Mouse (Mus musculus) embryonic facial prominence, embryonic 14.5 days (tissue): Measurements from ENCODE around the gene Tppp3. TPM values are rescaled to one million over a fixed set of nuclear protein-coding genes. Genes with fewer than 3 reads are reported as not detected.

Experiments used
- ATAC-seq: fragments of 200-750 bp; cut with Nextera tagmentation; 2 replicates; pipeline ENCODE4 v1.8.0; 2017; ENCODE audit warnings: low read depth, moderate number of reproducible peaks, moderate TSS enrichment
- DNase-seq: peaks from one replicate; pipeline ENCODE4 v3.0.0-alpha.2; 2015; ENCODE audit warnings: low spot score
- H3K27ac ChIP-seq: fragments of 300-500 bp; sonication (generic); replicated peaks from 2 replicates; pipeline ENCODE4 v1.5.1; 2014; ENCODE audit warnings: low read depth, mild to moderate bottlenecking, low read length, moderate library complexity
- H3K27me3 ChIP-seq: fragments of 300-500 bp; sonication (generic); replicated peaks from 2 replicates; pipeline ENCODE4 v1.6.1; 2014; ENCODE audit warnings: low read length; ENCODE audit not compliant: control insufficient read depth, insufficient read depth
- H3K36me3 ChIP-seq: fragments of 300-500 bp; sonication (generic); 2 replicates; pipeline ENCODE4 v1.6.1; 2014; ENCODE audit warnings: low read length, mixed read lengths; ENCODE audit not compliant: control insufficient read depth, insufficient read depth
- H3K4me1 ChIP-seq: fragments of 300-500 bp; sonication (generic); 2 replicates; pipeline ENCODE4 v1.6.1; 2014; ENCODE audit warnings: antibody characterized with exemption, low read length; ENCODE audit not compliant: control insufficient read depth, insufficient read depth
- H3K4me2 ChIP-seq: fragments of 300-500 bp; sonication (generic); 2 replicates; pipeline ENCODE4 v1.6.1; 2014; ENCODE audit warnings: low read depth, mild to moderate bottlenecking, low read length, moderate library complexity, mixed read lengths
- H3K4me3 ChIP-seq: fragments of 300-500 bp; sonication (generic); 2 replicates; pipeline ENCODE4 v1.5.1; 2014; ENCODE audit warnings: low read depth, mild to moderate bottlenecking, low read length
- H3K9ac ChIP-seq: fragments of 300-500 bp; sonication (generic); 2 replicates; pipeline ENCODE4 v1.6.1; 2014; ENCODE audit warnings: low read depth, mild to moderate bottlenecking, low read length, moderate library complexity, mixed read lengths
- H3K9me3 ChIP-seq: fragments of 300-500 bp; sonication (generic); 2 replicates; pipeline ENCODE4 v1.6.1; 2016; ENCODE audit warnings: low read length; ENCODE audit not compliant: control insufficient read depth
- WGBS: fragments of 180-500 bp; shearing (Covaris S2); extraction: QIAGEN DNeasy Blood & Tissue Kit; methylation state at CpG from one replicate; pipeline ENCODE4 v1.1.7; 2014; 5-methylcytosine and 5-hydroxymethylcytosine counted together
- polyA plus RNA-seq: library from polyadenylated mRNA; unstranded; fragments of >200 nt; fragmentation: Nextera tagmentation; extraction: Ambion mirVana; gene quantifications from 2 replicates; pipeline ENCODE4 v1.2.1, GENCODE M21; 2014

Tppp3 gene
- polyA plus RNA-seq = 186 and 243 TPM in 2 replicates

DNA sequence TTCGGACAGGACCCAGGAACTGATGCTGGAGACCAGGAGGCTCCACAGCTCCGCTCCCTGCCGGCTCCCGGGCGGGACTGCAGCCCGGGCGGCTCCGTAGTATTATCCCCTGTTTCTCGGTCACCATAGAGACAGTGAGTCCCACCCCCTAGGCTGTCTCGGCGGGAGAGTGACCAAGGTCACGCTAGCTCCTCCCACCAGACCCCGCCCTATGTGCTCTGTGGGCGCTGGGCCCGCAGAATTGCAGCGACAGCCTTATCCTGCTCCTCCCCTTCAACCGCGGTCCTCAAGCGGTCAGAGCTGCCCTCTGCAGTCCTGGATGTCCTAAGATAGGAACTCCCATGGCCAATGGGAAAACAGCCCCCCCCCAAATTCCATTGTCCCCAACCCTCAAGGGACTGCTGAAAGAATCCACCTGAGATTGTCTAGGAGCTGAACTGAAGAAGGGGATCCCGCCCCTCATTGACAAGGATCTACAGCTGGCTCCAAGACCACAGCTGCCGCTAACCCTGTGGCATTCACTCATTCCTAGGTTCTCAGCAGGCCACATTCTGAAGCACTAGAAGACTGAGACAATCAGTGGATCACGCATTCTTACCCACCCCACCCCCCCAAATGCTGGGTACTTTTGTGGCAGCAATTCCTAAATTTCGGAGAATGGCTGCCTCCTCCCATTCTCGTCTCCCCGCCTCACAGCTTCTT lies at the start of gene Tppp3:
Gene Tppp3, minus strand, starts transcription at position 213 of the 702 bp plus-strand sequence.
- peak within 1 kb of the TSS; percentile 60 for H3K9ac ChIP-seq
- peak; percentile 95 for DNase-seq
- peak within 1 kb of the TSS; percentile 29 for H3K4me3 ChIP-seq
- H3K4me1 ChIP-seq = peaks cover 24% of the 10 kb centered on the region
- H3K27ac ChIP-seq = peak within 1 kb of the TSS; percentile 48; the same call in 1 of the 2 replicates
- H3K27me3 ChIP-seq = peaks cover 14% of the 10 kb centered on the region
- ATAC-seq = peak; percentile 93
- WGBS = 6% methylated on average over 23 of the region's 25 CpGs
- peak within 1 kb of the TSS; percentile 54 for H3K4me2 ChIP-seq
- H3K36me3 ChIP-seq = peaks cover 21% of the 10 kb centered on the region
- H3K9me3 ChIP-seq = no peaks in the 10 kb centered on the region

DNA sequence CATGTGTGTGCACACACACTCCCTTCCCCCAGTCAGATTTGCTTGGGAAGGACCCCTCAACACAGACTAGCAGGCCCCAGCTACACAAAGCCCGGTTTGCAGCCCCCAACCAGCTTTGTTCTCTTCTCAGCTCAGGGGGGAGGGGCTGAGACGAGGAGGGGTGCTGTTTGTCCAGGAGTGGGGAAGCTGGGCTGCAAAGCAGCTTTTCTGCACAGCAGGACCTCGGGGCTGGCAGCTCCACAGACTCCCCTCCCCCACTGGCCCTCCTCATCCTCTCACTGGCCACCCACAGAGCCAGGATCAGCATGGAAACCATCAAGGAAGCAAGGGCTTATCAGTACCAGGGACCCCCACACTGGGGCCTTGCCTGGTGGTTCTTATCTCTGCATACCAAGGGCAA lies 49.7 kb upstream of the Tppp3 start:
- DNase-seq (no peak), ATAC-seq (no peak)
- Histone ChIP-seq H3K4me1 (peaks cover 3% of the 10 kb centered on the region; the same call in 1 of the 2 replicates), H3K9ac (no peak overlapping the region), H3K36me3 (peaks cover 33% of the 10 kb centered on the region; the same call in 1 of the 2 replicates), H3K4me3 (no peak overlapping the region), H3K9me3 (no peaks in the 10 kb centered on the region), H3K27me3 (peaks cover 8% of the 10 kb centered on the region), H3K4me2 (no peak overlapping the region), H3K27ac (no peak overlapping the region)
- 0% methylated on average over 2 of the region's 3 CpGs for WGBS

DNA sequence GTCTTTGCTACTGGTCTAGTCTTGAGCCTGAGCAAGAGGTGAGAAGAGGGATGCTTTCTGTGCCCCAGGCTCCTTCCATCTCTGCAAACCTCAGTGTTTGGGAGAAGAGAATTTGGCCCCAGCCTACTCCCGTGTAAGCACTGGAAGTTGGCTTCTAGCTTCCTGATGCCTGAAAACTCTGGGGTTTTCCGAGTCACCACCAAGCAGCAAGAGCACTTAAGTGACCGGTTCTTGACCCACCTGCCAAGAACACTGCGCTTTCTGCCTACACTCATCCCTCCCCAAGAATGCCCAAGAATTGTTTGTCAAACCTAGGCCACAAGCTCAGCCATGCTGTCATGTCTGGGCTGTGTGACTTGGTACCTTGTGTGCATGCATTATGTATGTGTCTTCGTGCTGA lies 49.2 kb upstream of the Tppp3 start:
- H3K4me2 ChIP-seq = no peak overlapping the region
- H3K36me3 ChIP-seq = peaks cover 30% of the 10 kb centered on the region; the same call in 1 of the 2 replicates
- no peak overlapping the region for H3K4me3 ChIP-seq
- ATAC-seq = no peak
- no peak for DNase-seq
- no peak overlapping the region for H3K27ac ChIP-seq
- H3K27me3 ChIP-seq = peaks cover 8% of the 10 kb centered on the region
- H3K9ac ChIP-seq = no peak overlapping the region
- WGBS = 46% methylated on average over 5 of the region's 5 CpGs
- no peaks in the 10 kb centered on the region for H3K9me3 ChIP-seq
- peaks cover 4% of the 10 kb centered on the region; the same call in 1 of the 2 replicates for H3K4me1 ChIP-seq

DNA sequence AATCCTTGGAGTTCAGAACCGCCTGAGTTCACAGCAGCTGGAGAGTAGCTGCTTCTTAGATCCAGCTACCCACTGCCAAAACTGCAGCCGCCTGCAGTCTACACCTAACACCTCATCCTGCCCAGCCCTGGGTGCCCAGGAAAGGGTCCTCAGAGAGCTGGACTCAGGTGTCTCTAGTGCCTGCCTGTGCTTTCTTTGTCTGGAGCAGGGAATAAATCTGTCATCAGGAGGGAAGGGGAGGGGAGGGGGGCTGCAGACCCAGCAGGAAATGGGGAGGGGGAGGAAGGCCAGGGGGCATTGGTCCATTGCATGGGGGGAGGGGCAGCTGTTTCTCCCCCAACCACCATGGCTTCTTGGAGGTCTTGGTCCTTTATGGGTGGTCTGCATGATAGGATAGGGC lies 48.3 kb upstream of the Tppp3 start:
- H3K4me2 ChIP-seq = peak overlapping the region; percentile 99; the same call in 1 of the 2 replicates
- H3K4me1 ChIP-seq = peaks cover 4% of the 10 kb centered on the region; the same call in 1 of the 2 replicates
- ATAC-seq (no peak), DNase-seq (no peak)
- H3K9me3 ChIP-seq = no peaks in the 10 kb centered on the region
- no peak overlapping the region for H3K9ac ChIP-seq
- H3K4me3 ChIP-seq = peak overlapping the region; percentile 55; the same call in 1 of the 2 replicates
- no peak overlapping the region for H3K27ac ChIP-seq
- H3K27me3 ChIP-seq = peaks cover 8% of the 10 kb centered on the region
- peaks cover 21% of the 10 kb centered on the region; the same call in 1 of the 2 replicates for H3K36me3 ChIP-seq
- WGBS = 6% methylated on average over 1 of the region's 2 CpGs

DNA sequence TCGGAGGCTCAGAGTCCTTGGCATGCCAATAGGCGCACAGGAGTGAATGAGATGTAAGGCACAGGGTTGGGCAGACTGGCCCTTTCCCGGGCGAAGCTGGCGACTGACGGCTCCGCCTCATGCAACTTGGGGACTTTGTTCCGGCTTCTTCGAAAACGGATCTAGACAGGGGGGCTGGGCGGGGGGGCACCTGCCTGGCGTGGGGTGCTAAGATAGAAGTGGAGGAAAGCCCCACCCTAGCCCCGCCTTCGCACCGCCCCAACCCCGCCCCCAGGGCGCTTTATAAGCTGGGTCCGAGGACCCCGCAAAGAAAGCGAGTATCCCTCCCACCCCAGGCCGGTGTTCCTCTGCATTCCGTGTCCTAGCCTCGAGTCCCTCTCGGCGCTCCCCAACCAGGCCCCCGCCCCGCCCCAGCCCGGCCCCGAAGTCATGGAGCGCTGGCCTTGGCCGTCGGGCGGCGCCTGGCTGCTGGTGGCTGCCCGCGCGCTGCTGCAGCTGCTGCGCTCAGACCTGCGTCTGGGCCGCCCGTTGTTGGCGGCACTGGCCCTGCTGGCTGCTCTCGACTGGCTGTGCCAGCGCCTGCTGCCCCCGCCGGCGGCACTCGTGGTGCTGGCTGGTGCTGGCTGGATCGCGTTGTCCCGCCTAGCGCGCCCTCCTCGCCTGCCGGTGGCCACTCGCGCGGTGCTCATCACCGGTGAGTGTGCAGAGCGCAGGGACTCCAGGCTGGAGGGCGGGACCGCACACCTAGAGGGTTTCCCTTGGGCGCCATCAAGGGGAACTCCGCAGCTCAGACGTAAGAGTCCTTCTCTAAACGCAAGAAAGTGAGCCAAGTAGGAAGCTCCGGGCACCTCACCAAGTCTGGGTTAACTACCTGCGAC lies 47.3 kb upstream of the Tppp3 start, which contains the start of gene Hsd11b2:
Gene Hsd11b2, plus strand, starts transcription at position 320 of the 878 bp plus-strand sequence.
- no peaks in the 10 kb centered on the region for H3K9me3 ChIP-seq
- H3K4me2 ChIP-seq = peak within 1 kb of the TSS; percentile 99
- peaks cover 8% of the 10 kb centered on the region for H3K27me3 ChIP-seq
- peaks cover 13% of the 10 kb centered on the region; the same call in 1 of the 2 replicates for H3K36me3 ChIP-seq
- under 1% methylated on average over 28 of the region's 68 CpGs for WGBS
- peaks cover 4% of the 10 kb centered on the region; the same call in 1 of the 2 replicates for H3K4me1 ChIP-seq
- peak within 1 kb of the TSS; percentile 68 for H3K9ac ChIP-seq
- H3K4me3 ChIP-seq = peak within 1 kb of the TSS; percentile 55
- H3K27ac ChIP-seq = no peak within 1 kb of the TSS
- ATAC-seq = peak; percentile 71
- DNase-seq = peak; percentile 55

DNA sequence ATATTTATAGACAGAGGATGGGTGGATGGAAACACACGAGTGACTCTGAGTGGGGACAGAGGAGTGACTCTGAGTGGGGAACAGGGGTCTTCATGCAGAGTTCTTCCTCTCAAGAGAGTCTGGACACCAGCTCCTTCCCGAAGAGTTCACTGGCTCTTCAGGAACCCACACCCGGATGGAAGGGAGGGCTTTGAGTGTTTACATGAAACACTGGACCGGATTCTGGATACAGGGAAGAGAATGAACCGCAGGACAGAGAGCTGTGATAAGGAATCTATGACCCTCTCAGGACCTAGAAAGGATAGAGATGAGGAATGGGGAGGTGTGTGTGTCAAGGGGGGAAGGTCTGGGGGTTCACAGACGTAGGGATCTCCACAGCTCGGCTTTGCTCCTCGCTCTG lies 46.0 kb upstream of the Tppp3 start:
- DNase-seq = no peak
- ATAC-seq = no peak
- Histone ChIP-seq H3K9ac (no peak overlapping the region), H3K4me3 (no peak overlapping the region), H3K9me3 (no peaks in the 10 kb centered on the region), H3K4me2 (no peak overlapping the region), H3K4me1 (peaks cover 4% of the 10 kb centered on the region; the same call in 1 of the 2 replicates), H3K27me3 (peaks cover 8% of the 10 kb centered on the region), H3K27ac (no peak overlapping the region), H3K36me3 (peaks cover 5% of the 10 kb centered on the region; the same call in 1 of the 2 replicates)
- 36% methylated on average over 8 of the region's 8 CpGs for WGBS

DNA sequence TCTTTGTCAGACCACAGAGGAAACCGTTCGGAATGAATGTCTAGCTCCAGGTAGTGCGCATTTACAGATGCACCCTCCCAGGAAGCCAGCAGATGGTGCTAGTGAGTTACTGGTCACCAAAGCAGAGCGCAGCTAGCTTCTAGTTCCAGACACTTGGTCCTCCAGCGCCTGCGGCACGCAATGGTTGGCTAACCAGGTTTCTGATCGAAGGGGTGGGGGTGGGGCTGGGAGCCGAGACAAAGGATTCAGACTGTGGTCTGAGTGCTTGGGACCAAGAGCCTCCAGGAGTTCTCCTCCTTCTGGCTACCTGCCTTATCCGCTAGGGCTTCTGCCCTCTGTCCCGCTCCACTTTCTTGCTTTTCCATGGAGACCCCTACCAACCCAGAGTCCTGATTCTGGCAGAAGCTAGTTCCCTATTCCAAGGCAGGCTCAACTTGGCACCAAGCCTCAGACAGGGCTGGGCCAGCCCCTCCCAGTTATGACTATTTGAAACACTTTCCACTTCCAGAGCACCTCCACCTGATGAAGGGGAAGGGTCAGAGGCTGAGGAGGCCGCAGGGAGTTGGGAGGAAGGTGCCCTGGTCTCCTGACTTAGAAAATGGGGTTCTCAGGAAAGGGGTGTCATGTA lies 44.8 kb upstream of the Tppp3 start:
- no peaks in the 10 kb centered on the region for H3K9me3 ChIP-seq
- peak overlapping the region; percentile 41 for H3K4me2 ChIP-seq
- 0 out of 2 replicates have a peak overlapping the region, but pooled peaks have one; percentile 34 for H3K9ac ChIP-seq
- H3K4me3 ChIP-seq = peak overlapping the region; percentile 13; the same call in 1 of the 2 replicates
- ATAC-seq (peak; percentile 37; the same call in 1 of the 2 replicates), DNase-seq (peak; percentile 85)
- no peak overlapping the region for H3K27ac ChIP-seq
- WGBS = 8% methylated on average over 12 of the region's 12 CpGs
- no peaks in the 10 kb centered on the region for H3K36me3 ChIP-seq
- H3K4me1 ChIP-seq = peaks cover 4% of the 10 kb centered on the region; the same call in 1 of the 2 replicates
- H3K27me3 ChIP-seq = peaks cover 8% of the 10 kb centered on the region

DNA sequence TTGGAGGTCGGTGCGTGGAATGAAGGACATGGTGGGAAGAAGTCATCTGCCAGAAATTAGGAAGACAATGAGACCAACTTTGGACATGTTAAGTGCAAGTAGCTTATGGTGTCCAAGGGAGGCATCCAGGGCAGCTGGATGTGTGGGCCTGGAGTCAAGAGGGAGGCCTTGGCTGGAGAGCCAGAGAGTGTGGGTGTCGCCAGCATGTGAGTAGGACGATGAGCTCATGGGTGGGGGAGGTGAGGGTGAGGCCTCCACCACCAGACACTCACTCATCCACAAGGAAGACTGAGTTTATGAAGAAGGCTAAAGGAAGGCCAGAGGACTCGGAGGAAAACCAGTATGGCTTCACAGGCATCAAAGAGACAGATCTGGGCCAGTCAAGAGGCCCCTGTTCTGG lies 43.3 kb upstream of the Tppp3 start:
- H3K4me1 ChIP-seq = peaks cover 16% of the 10 kb centered on the region
- H3K27ac ChIP-seq = no peak overlapping the region
- H3K4me2 ChIP-seq = no peak overlapping the region
- no peak overlapping the region for H3K4me3 ChIP-seq
- whole genome bisulfite sequencing = 77% methylated on average over 5 of the region's 5 CpGs
- H3K9ac ChIP-seq = no peak overlapping the region
- no peaks in the 10 kb centered on the region for H3K36me3 ChIP-seq
- no peaks in the 10 kb centered on the region for H3K9me3 ChIP-seq
- DNase-seq (no peak), ATAC-seq (no peak)
- peaks cover 5% of the 10 kb centered on the region for H3K27me3 ChIP-seq
